Mouse (Mus musculus): ENCODE measurements around the gene Sox5.

Sox5 gene

DNA sequence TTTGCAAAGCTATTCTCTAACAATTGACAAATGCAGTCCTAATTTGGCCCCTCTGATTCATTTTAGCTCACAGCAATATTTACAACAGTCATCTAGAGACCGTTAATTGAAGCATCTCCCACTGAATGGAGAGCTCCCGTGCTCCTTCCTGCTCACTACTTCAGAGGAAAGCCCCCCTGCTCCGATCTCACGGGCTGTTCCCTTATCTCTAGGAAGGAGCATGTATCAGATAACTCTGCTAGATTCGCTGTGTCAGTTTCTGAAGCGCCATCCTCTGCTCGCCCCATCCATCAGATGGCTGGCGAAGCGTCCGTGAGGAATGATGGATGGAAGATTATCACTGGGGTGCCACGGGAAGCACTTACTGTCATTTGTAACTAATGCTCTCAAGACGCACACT is 926.4 kb downstream of the Sox5 start:
- no peak for DNase-seq (ENCODE audit: extremely low spot score)

DNA sequence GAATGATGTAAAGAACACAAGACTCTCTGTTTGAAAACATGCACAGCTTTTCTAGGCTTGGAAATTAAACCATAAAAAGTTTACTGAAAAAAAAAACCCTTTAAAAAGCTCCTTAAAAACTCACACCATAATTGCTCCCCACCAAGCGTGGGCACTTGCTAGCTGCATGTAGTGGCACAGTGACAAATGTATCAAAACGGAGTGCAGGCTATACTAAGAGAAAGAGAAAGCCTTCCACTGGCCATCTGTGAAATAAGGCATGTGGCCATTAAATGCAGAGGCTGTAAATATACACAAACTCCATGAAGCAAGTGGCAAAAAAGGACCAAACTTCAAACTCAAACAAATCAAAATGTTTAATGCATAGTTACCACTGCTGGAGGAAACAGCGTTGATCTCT is 927.7 kb downstream of the Sox5 start:
- DNase-seq (ENCODE audit: extremely low spot score) = no peak

DNA sequence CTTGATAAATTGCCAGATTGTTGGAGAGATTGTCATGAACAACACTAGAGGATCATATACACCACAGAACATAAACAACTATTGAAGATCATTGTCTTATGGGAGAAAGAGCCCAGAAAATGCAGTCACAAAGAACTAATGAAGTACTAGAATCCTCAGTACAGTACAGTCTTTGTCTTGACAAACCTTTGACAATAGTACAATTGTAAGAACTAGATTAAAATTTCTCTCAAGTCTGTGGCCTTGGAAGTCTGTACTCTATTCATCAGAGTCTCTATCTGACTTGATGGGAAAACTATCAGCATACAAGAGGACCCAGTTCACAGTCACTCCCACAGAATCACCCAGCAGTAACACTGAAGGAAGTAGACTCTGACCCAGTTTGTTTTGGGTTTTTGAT is 936.0 kb downstream of the Sox5 start:
- no peak for DNase-seq (ENCODE audit: extremely low spot score)

- no peak for DNase-seq (ENCODE audit: extremely low spot score)
Observed at GRCm38 (mm10) chr6:143844701-143844970, 937.1 kb downstream of the Sox5 start.

- DNase-seq (ENCODE audit: extremely low spot score) = no peak
Observed at GRCm38 (mm10) chr6:143843933-143844700, 937.7 kb downstream of the Sox5 start.

GRCm38 (mm10) chr6:143841954-143842353 is 939.8 kb downstream of the Sox5 start:
- DNase-seq (ENCODE audit: extremely low spot score) = no peak

- no peak for DNase-seq (ENCODE audit: extremely low spot score)
Observed at GRCm38 (mm10) chr6:143841109-143841638, 940.6 kb downstream of the Sox5 start.

GRCm38 (mm10) chr6:143838384-143839076 is 943.2 kb downstream of the Sox5 start:
- DNase-seq (ENCODE audit: extremely low spot score) = no peak

GRCm38 (mm10) chr6:143835331-143835730 is 946.4 kb downstream of the Sox5 start:
- no peak for DNase-seq (ENCODE audit: extremely low spot score)

- DNase-seq (ENCODE audit: extremely low spot score) = no peak
Observed at GRCm38 (mm10) chr6:143833986-143834385, 947.8 kb downstream of the Sox5 start.

GRCm38 (mm10) chr6:143833182-143833558 is 948.6 kb downstream of the Sox5 start:
- no peak for DNase-seq (ENCODE audit: extremely low spot score)

GRCm38 (mm10) chr6:143832483-143833181 is 949.1 kb downstream of the Sox5 start:
- no peak for DNase-seq (ENCODE audit: extremely low spot score)

DNA sequence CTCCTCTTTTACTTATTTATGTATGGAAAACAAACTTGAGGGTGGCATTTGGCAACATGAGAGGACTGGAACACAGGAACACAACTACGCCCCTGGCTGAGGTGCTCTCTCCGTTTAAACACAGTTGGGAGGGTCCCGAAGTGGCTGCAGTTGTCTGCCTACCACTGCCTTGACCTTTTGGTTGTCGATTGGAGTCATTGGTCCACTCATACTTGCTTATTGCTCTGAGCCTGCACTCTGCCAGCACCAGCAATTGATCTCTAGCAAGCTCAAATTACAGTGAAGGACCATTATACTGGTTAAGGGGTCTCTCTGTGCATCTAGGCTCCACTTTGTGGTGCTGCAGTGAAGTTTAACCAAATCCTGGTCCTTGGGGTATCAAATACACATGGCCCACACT is 950.5 kb downstream of the Sox5 start:
- no peak for DNase-seq (ENCODE audit: extremely low spot score)

DNA sequence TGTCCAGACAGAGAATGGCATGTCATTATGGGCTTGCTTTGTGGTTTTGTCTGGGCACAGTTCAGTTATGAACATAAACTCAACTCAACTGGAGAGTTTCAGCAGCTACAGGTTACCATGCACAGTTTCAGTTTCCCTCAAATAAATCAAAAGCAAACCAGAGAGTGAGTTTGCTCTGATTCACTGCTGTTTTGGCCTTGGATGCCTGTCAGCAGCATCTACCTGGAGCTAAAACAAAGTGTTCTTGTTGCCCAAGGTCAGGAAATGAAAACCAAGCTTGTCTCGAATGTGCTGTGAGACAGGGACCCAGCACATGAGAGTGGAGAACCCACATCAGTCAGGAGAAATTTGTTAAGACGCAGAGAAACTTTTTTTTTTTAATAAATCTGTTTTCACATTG is 951.6 kb downstream of the Sox5 start:
- no peak for DNase-seq (ENCODE audit: extremely low spot score)

- no peak for DNase-seq (ENCODE audit: extremely low spot score)
Observed at GRCm38 (mm10) chr6:143826786-143827185, 955.0 kb downstream of the Sox5 start.

GRCm38 (mm10) chr6:143825966-143826365 is 955.8 kb downstream of the Sox5 start:
- DNase-seq (ENCODE audit: extremely low spot score) = no peak

- no peak for DNase-seq (ENCODE audit: extremely low spot score)
Observed at GRCm38 (mm10) chr6:143825086-143825485, 956.7 kb downstream of the Sox5 start.

- DNase-seq (ENCODE audit: extremely low spot score) = no peak
Observed at GRCm38 (mm10) chr6:143788446-143788845, 993.3 kb downstream of the Sox5 start.

DNA sequence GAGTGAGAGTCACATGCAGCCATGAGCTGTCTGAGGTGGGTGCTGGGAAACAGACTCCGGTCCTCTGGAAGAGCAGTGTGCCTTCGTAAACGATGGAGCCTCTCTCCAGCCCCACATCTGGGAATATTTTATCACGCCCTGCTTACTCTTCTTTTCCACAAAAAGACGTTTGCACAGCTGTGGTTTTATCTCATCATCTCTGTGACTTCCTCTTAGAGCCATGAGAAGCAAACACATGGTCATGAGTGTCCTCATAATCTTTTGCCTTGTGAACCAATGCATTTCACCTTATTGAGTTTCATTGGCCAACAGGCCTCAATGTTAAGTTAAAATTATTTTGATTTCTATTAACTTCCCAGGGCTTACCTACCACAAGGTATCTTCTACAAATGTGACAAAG is 994.4 kb downstream of the Sox5 start:
- no peak for DNase-seq (ENCODE audit: extremely low spot score)

- DNase-seq (ENCODE audit: extremely low spot score) = no peak
Observed at GRCm38 (mm10) chr6:143785685-143786084, 996.1 kb downstream of the Sox5 start.
